Mouse (Mus musculus): ENCODE results near the gene Kalrn.

The Kalrn gene

GRCm38 (mm10) chr16:34199543-34199942 is 373.8 kb downstream of the Kalrn start:
- no peak for DNase-seq (ENCODE audit: low read depth, low spot score)

GRCm38 (mm10) chr16:34192959-34193842 is 380.1 kb downstream of the Kalrn start:
- DNase-seq (ENCODE audit: low read depth, low spot score) = peak; percentile 61

- peak; percentile 11 for DNase-seq (ENCODE audit: low read depth, low spot score)
Measured at GRCm38 (mm10) chr16:34184721-34185120, 388.6 kb downstream of the Kalrn start.

DNA sequence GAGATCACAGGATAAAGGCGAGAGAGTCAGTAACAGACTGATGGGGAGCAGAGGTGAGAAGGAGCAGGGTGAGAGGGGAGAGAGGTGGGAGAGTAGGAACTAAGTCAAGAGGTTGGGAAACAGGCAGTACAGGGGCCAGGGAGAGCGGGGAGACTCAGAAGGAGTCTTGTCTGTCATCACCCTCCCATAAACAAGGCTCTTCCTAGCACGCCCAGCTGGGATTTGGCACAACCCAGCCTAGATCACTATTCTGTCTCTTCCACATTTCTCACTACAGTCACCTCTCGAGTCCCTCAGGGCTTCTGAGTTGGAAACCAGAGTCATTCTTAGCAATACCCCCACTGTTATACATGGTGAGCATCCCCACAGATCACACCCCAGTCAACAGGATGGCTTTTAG is 390.1 kb downstream of the Kalrn start:
- no peak for DNase-seq (ENCODE audit: low read depth, low spot score)

DNA sequence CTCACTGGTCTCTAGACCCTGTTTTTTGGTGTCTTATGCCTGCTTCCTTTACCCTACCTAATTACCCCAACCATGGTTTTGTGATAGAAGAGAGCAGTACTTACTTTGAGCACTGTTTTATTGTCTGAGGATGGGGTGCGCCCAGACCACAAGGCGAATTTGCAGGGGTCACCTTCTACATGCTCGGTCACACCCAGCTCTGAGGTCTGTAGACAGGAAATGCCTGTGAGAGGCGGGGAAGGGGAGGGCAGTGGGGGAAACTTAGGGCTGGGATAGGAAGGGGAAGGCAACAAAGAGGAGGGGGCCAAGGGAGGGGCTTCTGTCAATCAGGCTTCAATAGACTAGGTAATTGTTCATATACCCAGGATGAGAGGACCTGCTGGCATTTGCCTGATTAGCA is 397.7 kb downstream of the Kalrn start:
- DNase-seq (ENCODE audit: low read depth, low spot score) = no peak

DNA sequence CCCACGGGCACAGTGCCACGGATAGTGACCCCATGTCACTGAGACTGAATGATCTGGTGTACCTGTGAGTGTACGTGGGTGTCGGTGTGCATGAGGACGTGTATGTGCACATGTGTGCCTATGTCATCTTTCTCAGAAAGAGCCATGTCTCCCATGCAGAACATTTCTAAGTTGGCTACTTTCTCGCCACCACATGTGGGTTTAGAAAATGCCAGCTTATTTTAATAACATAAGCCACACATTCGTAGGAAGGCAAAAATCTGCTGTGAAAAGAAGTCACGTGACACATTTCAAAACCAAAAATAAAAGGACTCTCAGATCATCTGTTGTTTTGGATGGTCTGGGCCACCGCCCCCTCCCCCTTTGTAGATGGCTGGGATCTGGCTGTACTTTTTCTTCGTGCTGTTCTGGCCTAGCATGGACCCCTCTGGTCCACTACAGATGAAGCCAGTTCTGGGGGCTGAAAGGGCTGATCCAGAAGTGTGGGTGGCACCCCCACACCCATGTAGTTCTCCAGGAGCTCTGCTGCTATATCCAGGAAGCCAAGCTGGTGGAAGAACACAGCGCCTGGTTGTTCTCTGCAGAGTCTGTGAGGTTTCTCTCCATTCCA is 400.7 kb downstream of the Kalrn start:
- no peak for DNase-seq (ENCODE audit: low read depth, low spot score)

DNA sequence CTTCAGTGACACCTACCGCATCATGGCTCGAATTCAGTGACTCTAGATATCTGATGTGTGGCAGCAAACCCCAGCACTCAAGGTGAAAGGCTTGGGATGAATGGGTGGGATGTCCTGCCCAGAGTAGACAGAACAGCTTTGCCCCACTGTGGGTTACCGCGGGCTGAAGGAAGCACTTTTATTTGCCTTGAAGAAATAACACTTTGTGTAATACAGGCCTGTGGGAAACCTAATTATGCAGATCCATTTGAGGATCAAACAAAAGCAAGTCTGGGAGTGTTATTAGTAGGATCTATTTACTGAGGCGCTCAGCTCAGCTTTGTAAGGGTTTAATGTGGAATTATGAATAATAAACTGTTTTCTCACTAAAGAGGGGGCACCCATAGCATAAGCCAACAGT is 406.3 kb downstream of the Kalrn start:
- no peak for DNase-seq (ENCODE audit: low read depth, low spot score)

- no peak for DNase-seq (ENCODE audit: low read depth, low spot score)
Measured at GRCm38 (mm10) chr16:34163086-34163485, 410.2 kb downstream of the Kalrn start.

DNA sequence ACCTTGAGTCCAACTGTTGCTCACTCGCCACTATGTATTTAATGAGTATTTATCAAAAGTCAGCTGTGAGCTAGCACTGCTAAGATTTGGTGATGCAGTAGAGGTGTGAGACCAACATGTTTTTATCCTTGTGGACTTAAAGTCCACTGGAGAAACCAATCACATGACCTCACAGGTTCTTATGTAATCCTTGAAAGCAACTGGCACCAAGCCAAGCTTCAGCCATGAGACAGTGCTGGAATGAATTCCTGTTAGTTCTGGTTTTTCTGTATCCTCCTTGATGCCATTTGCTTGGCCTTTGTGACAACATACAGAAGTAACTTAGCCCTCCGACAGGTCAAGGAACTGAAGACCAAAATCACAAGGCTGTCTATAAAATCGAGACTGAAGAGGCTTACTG is 413.8 kb downstream of the Kalrn start:
- DNase-seq (ENCODE audit: low read depth, low spot score) = no peak

- DNase-seq (ENCODE audit: low read depth, low spot score) = no peak
Measured at GRCm38 (mm10) chr16:34157386-34158135, 415.8 kb downstream of the Kalrn start.

DNA sequence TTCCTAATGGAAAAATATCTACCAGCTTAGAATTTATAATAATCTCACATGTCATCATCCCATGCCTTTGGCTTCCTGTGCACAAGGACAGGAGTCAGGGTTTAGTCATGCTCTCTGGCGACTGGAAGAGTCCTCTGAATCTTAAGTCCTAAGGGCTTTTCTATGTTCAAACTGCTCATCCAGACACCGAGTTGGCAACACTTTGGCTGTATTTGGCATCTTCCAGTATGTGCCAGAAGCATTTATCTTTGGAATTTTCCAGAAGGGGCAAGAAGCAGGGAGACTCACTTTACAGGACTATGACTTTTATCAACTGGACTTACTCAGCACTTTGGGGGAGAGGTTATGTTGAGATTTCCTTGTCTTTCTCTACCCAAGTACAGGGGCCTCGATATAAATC is 417.6 kb downstream of the Kalrn start:
- DNase-seq (ENCODE audit: low read depth, low spot score) = no peak

GRCm38 (mm10) chr16:34154903-34155302 is 418.4 kb downstream of the Kalrn start:
- no peak for DNase-seq (ENCODE audit: low read depth, low spot score)

DNA sequence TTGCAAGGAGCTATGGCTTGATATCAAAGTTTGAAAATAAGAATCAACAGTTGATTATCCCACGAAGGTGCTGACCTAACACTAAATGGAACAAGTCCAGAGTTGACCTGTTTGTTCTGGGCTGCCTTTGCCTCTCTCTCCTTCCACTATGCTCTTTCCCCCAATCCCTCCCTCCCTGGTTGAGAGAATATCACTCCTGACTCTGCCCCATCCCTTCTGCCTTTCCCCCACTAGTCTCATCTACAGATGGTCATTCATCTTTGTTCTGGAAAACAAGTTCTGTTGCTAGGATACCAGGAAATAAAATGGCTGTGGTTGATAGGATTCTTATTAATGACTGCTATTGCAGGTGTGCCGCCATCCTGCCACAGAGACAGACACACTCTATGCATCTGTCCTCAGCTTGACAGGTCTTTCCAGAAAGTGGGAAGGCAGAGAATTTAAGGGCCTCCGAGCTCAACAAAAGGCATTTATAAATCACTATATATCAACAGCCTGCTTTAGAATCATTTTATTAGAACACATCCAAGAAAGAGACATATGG is 421.7 kb downstream of the Kalrn start:
- DNase-seq (ENCODE audit: low read depth, low spot score) = no peak

- no peak for DNase-seq (ENCODE audit: low read depth, low spot score)
Measured at GRCm38 (mm10) chr16:34141670-34142069, 431.7 kb downstream of the Kalrn start.

- no peak for DNase-seq (ENCODE audit: low read depth, low spot score)
Measured at GRCm38 (mm10) chr16:34135074-34135473, 438.3 kb downstream of the Kalrn start.

DNA sequence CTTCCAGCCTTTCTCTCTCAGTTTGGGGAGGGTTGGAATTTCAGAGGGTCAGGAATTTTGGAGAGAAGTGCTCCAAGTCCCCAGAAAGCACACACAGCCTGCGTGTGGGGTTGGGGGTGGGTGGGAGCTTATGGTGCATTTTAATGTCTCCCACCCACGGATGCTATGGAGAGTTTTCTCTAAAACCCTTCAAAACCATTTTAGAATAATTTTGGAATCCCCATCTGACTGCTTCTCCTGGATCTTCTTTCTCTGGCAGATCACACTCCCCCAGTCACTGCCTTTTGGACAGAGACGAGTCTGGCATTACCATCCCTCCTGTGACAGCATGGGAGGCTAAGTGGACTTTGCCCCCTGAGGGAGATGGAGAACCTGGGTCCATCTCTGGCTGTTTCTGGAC is 438.7 kb downstream of the Kalrn start:
- DNase-seq (ENCODE audit: low read depth, low spot score) = no peak

GRCm38 (mm10) chr16:34125595-34125994 is 447.7 kb downstream of the Kalrn start:
- peak; percentile 68 for DNase-seq (ENCODE audit: low read depth, low spot score)

- DNase-seq (ENCODE audit: low read depth, low spot score) = no peak
Measured at GRCm38 (mm10) chr16:34122486-34122885, 450.8 kb downstream of the Kalrn start.

GRCm38 (mm10) chr16:34121288-34121687 is 452.0 kb downstream of the Kalrn start:
- no peak for DNase-seq (ENCODE audit: low read depth, low spot score)

DNA sequence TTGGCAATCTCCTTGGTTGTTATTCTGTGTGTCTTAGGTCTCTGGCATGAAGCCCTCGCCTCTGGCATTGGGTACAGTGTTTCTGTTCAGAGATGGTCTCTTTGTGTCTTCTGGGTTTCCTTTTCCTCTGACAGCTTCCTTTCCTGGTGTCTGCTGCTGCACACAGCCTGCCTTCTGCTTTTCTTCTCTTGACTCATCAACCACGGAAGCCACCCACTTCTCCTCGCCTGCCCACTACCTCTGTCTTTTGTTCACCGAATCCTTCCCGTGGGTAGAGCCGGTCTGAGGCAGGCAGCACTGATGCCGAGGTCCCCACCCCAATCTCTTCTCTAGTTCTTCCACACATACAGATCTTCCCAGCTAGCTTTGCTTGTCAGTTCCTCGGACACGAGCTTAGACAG is 452.5 kb downstream of the Kalrn start:
- DNase-seq (ENCODE audit: low read depth, low spot score) = no peak

DNA sequence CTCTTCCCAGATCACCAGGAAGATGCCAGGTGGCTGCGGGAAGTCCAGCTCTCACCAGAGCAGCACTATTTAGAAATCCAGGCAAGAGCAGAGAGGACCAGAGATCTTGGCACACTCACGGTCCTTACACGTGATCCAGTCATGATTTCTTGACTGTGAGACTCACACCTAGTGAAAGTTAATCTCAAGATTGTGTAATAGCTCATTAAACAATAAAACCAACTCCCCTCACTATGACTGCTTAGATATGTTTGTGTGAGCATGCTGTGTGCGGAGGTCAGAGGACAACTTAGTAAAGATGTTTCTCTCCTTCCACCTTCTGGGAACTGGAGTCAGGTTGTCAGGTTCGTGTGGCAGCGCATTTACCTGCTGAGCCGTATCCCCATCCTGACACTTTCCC is 453.5 kb downstream of the Kalrn start:
- no peak for DNase-seq (ENCODE audit: low read depth, low spot score)

DNA sequence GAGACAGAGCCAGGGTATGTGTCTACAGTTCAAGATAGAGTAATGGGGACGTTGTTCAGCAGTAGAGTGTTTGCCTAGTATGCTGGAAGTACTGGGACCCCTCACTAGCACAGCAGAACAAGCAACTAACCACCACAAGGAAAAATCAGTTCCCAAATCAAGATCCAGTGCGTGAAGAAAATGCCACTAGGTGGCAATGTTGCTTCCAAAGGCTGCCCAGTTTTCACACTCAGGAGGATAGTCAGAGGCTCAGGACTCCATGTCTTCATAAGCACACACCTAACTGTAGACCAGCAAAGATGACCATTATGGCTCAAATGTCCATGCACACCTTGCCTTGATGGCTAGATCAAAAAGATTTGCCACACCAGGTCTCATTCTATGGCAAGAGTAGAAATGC is 454.0 kb downstream of the Kalrn start:
- DNase-seq (ENCODE audit: low read depth, low spot score) = peak; percentile 23

All from A20 (cell line).